Comparison of ENCODE assay signal across 8 mouse cellular contexts in the genomic region with DNA sequence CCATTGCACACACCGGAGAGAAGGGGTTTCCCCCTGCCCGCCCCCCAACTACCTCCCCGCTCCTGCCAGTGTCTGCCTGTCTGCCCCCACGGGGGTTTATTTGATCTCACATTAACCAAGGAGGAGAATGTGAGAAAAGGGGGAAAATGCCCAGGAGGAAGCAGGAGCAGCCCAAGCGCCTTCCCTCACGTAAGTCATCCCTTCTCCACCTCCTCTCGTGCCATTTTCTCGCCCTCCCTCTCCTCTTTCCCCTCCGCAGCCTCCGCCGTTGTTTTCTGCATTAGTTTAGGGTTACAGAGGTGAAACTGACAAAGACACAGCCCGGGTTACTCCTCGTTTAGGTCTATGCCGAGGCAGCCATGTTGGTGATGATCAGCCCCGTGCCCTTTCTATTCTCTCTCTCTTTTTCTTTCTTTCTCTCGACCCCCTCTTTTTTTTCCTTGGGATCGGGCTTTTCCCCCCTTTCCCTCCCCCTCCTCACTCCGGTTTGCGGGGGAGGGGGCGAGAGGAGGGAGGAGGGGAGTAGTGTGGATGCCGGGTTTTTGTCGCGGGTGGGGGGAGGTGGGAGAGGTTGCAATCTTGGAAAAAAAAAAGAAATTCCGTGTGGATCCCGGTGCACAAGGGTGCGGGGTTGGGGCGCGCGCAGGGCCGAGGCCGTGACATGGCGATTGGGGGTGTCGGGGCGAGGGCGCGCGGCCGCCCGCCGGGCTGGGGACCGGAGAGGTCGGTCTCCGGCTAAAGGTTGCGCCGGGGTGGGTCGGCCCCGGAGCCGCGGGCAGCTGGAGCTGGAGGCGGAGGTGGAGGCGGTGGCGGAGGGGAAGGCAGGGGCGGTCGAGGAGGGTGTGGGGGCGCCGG. TPM values are rescaled to one million over a fixed set of nuclear protein-coding genes. Genes with fewer than 3 reads are reported as not detected.
DNase-seq lines count a peak whose midpoint lies in the region; ATAC-seq and TF ChIP-seq lines count a peak whose summit lies in the region.

No protein-coding gene starts in this region.

- H3K4me2 ChIP-seq in forebrain, embryonic 13.5 days: peak overlapping the region; percentile 84
- peak overlapping the region; percentile 83 for H3K4me2 ChIP-seq in lung, embryonic 16.5 days (ENCODE audit: low read depth, low read length)

- peak overlapping the region; percentile 98 for H3K27ac ChIP-seq in forebrain, embryonic 13.5 days
- H3K27ac ChIP-seq in layer of hippocampus, adult 2 months: peak overlapping the region; percentile 97
- peak overlapping the region; percentile 100 for H3K27ac ChIP-seq in lung, embryonic 16.5 days (ENCODE audit: low read length)

- H3K36me3 ChIP-seq in E14TG2a.4 (ENCODE audit: insufficient read depth, low read length): no peaks in the 10 kb centered on the region
- no peaks in the 10 kb centered on the region for H3K36me3 ChIP-seq in forebrain, embryonic 13.5 days (ENCODE audit: poor library complexity, severe bottlenecking)
- H3K36me3 ChIP-seq in lung, embryonic 16.5 days (ENCODE audit: control insufficient read depth, insufficient read depth, low read length): no peaks in the 10 kb centered on the region

- H3K27me3 ChIP-seq in E14TG2a.4 (ENCODE audit: insufficient read depth, low read length): no peaks in the 10 kb centered on the region
- H3K27me3 ChIP-seq in forebrain, embryonic 13.5 days: no peaks in the 10 kb centered on the region
- no peaks in the 10 kb centered on the region for H3K27me3 ChIP-seq in lung, embryonic 16.5 days (ENCODE audit: control insufficient read depth, insufficient read depth, low read depth, low read length)

- H3K4me3 ChIP-seq in E14TG2a.4 (replicated peaks; ENCODE audit: low read length): peak overlapping the region; percentile 89
- peak overlapping the region; percentile 93 for H3K4me3 ChIP-seq in forebrain, embryonic 13.5 days
- peak overlapping the region; percentile 93 for H3K4me3 ChIP-seq in layer of hippocampus, adult 2 months
- H3K4me3 ChIP-seq in lung, embryonic 16.5 days (ENCODE audit: low read length): peak overlapping the region; percentile 86

- TF ChIP-seq CTCF in E14TG2a.4 (conservative IDR thresholded peaks at IDR 0.05; ENCODE audit: low read length): no peak
- TF ChIP-seq CTCF in layer of hippocampus, adult 2 months (conservative IDR thresholded peaks at IDR 0.05): no peak

- intact Hi-C loops in heart, postnatal 25 days (cut with DNase I): loop anchor here (1.0 to 5.0 kb wide), 4 partner anchors 56 to 266 kb away; a partner anchor contains a TSS

- WGBS in forebrain, embryonic 13.5 days: under 1% methylated on average over 36 of the region's 56 CpGs
- under 1% methylated on average over 40 of the region's 56 CpGs for WGBS in lung, embryonic 16.5 days

- H3K4me1 ChIP-seq in E14TG2a.4 (replicated peaks; ENCODE audit: low read depth, low read length): peaks cover 55% of the 10 kb centered on the region
- H3K4me1 ChIP-seq in forebrain, embryonic 13.5 days: peaks cover 32% of the 10 kb centered on the region
- peaks cover 21% of the 10 kb centered on the region for H3K4me1 ChIP-seq in lung, embryonic 16.5 days (replicated peaks; ENCODE audit: control insufficient read depth, insufficient read depth, low read length)

- peak; percentile 47 for DNase-seq in brain, adult 2 months (ENCODE audit: low read depth, low spot score)
- DNase-seq in heart, postnatal 25 days (ENCODE audit: low spot score): peak; percentile 7
- peak; percentile 19 to 23 for DNase-seq in layer of hippocampus, adult 2 months (ENCODE audit: low spot score in 2 of 2)
- peak; percentile 67 for DNase-seq in retina, postnatal 1 day
- peak; percentile 49 for DNase-seq in urinary bladder, adult 2 months (ENCODE audit: low spot score)

- peak overlapping the region; percentile 98 for H3K9ac ChIP-seq in forebrain, embryonic 13.5 days
- H3K9ac ChIP-seq in lung, embryonic 16.5 days (ENCODE audit: low read length): peak overlapping the region; percentile 98

- H3K9me3 ChIP-seq in E14TG2a.4 (ENCODE audit: low read length): no peaks in the 10 kb centered on the region
- H3K9me3 ChIP-seq in forebrain, embryonic 13.5 days (replicated peaks): no peaks in the 10 kb centered on the region
- H3K9me3 ChIP-seq in lung, embryonic 16.5 days (ENCODE audit: control insufficient read depth, low read length): no peaks in the 10 kb centered on the region; the same call in 1 of the 2 replicates

- ATAC-seq in forebrain, embryonic 13.5 days: peak; percentile 29
- peak; percentile 10; the same call in 1 of the 2 replicates for ATAC-seq in lung, embryonic 16.5 days (ENCODE audit: low read depth)

RNA-seq across cellular contexts. Expression of a gene that starts 0.5 kb away (rescaled TPM):
- 10.2 and 10.3 TPM in 2 replicates for polyA plus RNA-seq in forebrain, embryonic 13.5 days (2015; fragmentation: Nextera tagmentation; extraction: Ambion mirVana)
- total RNA-seq in heart, postnatal 25 days (2021): 10 to 100 TPM; 13.2 to 13.6 TPM
- 10 to 100 TPM; 32.3 to 33.5 TPM for total RNA-seq in layer of hippocampus, adult 2 months (2021)
- polyA plus RNA-seq in lung, embryonic 16.5 days (2015; fragmentation: Nextera tagmentation; extraction: Ambion mirVana): 5.5 and 6.6 TPM in 2 replicates
- 16.4 and 22.5 TPM in 2 replicates for polyA plus RNA-seq in urinary bladder, adult 2 months (2012; rRNA removed)

Comparison
In these comparisons a context has a peak if more than half of its experiments do, and no peak if none do; other contexts are left out.
1. Peak in every context shown above with its lines: DNase-seq, ATAC-seq, H3K4me3 ChIP-seq and H3K27ac ChIP-seq.
2. DNase-seq: peak in every context shown above with its lines; median percentile 67 in retina, postnatal 1 day; 49 in urinary bladder, adult 2 months; 47 in brain, adult 2 months; 21 in layer of hippocampus, adult 2 months; 7 in heart, postnatal 25 days.